Mouse (Mus musculus): ENCODE data around the gene Pigv.

- TF ChIP-seq CTCF (IDR thresholded peaks at IDR 0.05) (no peak), EP300 (IDR thresholded peaks at IDR 0.05) (no peak)
These were observed 16.1 kb upstream of the Pigv start for GRCm38 (mm10) chr4:133688417-133689067.
